Mouse (Mus musculus) urinary bladder, postnatal 10 days (tissue): ENCODE data around the gene Arrdc2.

ENCODE experiments used
- DNase-seq: peaks from one replicate; pipeline ENCODE4 v3.0.0; 2022; ENCODE audit warnings: low spot score

The Arrdc2 gene

DNA sequence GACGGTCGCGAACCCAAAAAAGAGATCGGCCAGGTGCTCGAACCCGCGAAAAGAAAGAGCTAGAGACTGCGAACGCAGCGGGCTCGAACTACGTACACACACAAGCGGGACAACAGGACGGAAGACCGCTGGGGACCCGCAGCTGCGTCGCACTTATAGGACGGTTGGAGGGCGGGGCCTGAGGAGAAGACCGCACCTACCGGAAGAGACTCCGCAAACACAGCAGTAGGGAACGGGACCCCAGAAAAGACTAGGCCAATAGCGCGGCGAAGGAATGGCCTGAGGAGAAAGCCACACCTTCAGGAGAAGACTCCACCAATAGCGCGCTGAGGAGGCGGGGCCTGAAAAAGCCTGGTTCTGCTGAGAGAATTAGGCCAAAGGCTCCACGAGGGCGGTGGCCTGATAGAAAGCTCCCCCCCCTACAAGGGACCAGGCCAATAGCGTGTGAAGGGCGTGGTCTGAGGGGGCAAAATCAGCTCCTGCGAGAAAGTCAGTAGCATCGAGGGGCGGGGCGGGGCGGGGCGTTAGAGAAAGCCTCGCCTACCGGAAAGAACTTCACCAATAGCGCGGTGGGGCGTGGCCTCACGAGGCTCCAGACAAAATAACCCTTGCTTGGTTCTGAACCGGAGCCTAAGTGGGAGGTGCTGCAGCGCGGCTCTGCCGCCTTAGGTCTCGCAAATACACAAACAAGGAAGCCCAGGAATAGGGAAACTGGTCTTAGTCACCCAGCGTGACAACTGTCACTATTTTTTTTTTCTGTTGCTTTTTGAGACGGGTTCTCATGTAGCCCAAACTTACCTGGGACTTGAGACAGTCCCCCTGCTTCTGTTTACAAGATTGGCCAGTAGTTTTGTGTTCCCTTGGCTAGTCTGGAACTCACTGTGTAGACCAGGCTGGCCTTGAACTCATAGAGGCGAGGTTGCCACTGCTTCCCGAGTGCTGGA lies at the start of gene Arrdc2:
Gene Arrdc2, minus strand, starts transcription at position 313 of the 944 bp plus-strand sequence.
- DNase-seq, result peak; percentile 96

DNA sequence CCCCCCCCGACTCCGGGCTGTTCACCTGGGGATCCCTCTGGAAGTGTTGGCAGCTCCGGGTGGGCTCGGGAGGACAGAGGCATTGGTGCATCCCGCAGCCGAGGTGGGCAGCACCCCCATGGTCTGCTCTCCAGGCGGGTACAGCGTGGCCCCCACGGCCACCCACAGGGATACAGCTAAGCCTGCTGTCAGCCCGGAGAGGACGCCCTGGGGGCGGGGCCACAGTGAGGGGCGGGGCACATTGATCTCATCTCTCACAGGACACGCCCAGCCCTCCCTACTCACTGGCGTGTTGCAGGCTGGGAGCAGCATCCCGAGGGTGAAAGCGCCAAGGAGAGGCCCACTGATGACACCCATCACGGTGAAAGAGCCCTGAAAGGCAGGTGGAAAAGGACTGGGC lies 48.1 kb upstream of the Arrdc2 start:
- no peak for DNase-seq

DNA sequence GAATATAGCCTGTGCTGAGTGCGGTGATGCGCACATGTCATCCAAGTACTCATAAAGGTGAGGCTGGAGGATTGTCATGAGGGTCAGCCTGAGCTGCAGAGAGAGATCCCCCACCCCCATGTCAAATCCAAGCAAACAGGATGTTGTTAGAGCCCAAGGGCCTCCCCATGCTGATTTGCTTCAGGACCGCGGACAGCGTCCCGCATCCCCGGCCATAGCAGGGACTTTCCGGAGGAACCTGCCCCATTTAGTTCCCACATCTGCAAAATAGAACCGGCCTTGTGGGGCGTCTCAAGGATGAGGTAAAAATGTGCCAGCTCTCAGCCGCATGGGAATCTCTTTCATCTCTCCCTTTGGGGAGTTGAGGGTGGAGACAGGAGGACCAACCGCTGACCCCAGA lies 46.1 kb upstream of the Arrdc2 start:
- no peak for DNase-seq

DNA sequence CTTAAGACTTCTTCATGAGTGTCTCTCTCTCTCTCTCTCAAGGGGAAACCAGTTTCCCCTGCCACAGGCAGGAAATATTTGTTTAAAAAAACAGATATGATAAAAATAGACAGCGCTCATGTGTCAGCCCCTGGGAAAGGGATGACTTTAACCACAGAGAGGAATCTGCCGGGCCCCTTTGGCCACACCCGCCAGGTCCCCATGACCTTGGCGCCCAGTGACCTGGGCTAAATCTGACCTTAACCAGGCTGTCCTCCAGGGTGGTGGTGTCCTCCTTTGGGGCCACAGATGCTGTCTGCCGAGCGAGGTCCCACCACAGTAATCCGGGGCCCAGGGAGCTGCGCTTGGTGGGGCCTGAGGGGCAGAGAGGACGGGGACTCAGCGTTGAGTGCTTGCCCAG lies 45.2 kb upstream of the Arrdc2 start:
- no peak for DNase-seq

DNA sequence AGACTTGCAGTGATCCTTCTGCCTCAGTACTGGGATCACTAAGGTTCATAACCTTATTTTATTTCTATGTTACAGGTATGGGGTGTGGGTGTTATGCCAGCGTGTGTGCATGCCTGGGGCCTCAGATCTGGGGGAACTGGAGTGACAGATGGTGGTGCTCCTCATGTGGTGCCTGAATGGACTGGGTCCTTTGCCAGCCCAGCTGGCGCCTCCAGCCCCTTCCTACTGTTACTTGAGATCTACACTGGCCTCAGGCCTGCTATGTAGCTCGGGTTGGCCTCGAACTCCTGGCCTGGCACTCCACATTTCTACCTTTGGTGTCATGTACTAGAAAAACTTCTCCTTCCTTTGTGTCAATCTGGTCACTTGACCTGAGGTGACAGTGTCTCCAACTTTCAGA lies 44.7 kb upstream of the Arrdc2 start:
- no peak for DNase-seq

DNA sequence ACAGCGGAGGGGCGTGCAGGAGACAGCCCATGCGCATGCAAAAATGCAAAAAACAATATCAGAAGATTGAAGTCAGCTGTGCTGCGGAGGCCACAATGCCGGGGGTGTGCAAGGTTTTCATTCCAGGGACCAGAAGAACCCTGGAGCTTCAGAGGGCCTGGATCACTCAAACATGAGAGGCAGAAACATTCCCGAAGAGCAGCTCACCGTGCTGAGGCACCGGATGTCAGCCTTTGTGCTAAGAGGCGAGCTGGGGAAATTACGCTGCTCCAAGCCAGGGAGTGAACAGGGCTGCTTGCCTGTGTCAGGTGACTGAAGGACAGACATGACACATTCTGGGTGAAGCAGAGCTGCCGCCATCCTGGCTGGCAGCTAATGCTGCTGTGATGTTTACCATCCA lies 41.0 kb upstream of the Arrdc2 start:
- DNase-seq, result no peak

DNA sequence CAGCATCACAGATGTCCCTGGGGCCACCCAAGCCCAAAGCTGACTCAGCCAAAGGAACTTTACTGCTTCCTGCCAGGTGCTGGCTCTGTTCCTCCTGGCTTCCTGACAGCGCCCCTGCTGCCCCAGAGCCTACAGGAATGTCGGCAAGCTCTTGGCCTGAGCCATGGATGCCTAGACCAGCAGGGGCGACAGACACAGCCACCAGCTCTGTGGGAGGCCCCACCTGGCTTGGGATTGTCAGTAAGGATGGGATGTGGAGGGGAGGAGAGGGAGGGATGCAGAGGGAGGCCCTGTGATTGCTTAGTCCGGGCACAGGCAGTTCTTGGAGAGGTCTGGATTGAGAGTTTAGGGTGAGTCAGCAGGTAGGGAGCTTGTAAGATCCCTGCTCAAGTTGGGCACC lies 40.6 kb upstream of the Arrdc2 start:
- DNase-seq, result peak; percentile 8

DNA sequence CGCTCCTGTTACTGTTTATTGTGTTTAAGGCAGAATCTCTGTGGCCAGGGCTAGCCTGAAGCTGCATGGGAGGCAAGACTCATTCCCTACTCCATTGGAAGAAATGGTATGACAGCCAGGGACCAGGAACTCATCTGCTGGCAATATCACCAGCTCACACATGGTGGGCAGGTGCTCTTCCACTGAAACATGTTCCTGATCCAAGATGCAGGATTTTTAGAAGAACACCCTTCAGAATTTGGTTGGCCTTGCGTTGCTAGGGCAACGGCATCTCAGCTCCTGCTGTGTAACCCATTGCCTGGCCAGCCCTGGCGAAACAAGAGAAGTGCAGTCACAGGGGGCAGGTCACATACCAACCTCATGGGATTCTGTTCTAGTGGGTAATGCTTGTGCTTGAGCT lies 40.0 kb upstream of the Arrdc2 start:
- no peak for DNase-seq

DNA sequence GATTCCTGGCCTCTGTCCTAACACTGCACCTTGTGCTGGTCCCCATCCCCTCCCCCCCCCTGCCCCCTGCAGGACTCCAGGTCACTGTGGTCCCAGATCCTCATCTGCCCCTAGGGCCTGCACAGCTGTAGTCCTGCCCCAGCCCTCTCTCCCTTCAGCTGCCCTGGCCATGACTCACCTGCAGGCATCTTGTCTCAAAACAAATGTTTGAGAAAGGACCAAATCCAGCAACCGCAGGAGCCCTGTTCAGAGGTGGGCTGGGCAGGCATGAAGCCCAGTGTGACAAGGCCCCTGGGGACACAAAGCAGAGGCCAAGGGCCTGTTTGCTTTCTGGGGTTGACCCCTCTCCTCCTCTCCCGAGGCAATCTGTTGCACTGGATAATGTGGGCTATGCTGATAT lies 38.7 kb upstream of the Arrdc2 start:
- no peak for DNase-seq

DNA sequence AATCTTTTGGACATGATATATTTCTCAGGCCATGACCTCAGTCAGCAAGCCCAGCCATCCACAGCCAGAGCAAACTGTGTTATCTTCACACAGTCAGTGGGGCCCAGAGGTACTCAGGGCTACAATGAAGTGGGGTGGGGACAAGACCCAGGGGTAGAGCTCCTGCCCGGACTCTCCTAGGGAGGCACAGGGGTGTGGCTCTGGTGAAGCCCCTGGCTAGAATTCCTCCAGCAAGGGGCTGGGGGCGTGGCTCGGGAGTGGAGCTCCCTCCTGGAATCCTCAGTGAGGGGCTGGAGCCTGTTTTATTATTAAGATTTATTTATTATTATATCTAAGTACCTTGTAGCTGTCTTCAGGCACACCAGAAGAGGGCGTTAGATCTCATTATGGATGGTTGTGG lies 36.9 kb upstream of the Arrdc2 start:
- no peak for DNase-seq

DNA sequence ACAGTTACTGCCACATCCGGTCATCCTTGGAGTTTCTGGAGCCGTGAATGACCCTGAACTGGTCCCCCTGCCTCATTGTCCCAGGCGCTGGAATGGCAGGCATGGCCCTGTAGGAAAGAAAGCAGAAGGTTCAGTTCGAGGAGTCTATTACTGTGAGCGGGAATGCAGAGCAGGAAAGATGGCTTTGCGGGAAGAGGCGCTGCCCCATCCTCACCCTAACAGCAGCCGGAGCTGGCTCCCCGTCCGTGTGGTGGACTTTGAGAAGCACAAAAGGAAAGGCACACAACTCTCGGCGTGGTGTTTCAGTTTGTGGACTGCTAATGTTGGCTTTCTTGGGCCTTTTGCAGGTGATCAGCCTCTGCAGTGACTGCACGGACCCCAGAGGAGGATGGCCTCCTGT lies 34.9 kb upstream of the Arrdc2 start:
- DNase-seq, result no peak

DNA sequence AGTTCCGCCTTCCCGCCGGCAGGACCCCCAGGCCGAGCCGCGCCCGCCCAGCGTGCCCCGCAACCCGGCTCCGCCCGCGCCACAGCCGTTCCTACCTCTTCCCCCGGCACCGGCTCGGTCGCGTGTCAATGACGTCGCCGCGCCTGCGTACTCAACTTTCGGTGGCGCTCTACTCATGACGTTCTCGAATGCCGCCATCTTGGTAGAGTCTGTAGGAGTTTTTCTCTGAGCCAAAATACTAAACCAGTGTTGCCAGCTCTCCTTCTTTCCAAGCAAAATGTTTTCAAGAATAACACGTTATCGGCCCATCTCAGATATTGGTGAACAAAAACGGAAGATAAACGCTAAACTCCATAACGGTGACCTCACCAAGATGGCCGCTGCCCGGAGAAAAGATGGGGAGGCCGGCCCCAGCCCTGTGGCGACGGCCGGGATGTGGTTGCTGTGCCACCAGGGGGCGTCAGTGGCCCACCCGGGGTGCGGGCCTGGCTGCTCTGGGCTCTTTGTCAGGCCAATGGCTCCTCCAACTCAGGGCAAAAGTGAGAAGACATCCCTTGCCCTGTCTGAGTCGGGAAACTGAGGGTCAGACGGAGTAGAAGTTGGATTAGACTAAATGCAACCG lies 34.0 kb upstream of the Arrdc2 start, which contains the start of gene Ccdc124:
Gene Ccdc124, minus strand, starts transcription at position 572 of the 622 bp plus-strand sequence.
- peak; percentile 87 for DNase-seq

DNA sequence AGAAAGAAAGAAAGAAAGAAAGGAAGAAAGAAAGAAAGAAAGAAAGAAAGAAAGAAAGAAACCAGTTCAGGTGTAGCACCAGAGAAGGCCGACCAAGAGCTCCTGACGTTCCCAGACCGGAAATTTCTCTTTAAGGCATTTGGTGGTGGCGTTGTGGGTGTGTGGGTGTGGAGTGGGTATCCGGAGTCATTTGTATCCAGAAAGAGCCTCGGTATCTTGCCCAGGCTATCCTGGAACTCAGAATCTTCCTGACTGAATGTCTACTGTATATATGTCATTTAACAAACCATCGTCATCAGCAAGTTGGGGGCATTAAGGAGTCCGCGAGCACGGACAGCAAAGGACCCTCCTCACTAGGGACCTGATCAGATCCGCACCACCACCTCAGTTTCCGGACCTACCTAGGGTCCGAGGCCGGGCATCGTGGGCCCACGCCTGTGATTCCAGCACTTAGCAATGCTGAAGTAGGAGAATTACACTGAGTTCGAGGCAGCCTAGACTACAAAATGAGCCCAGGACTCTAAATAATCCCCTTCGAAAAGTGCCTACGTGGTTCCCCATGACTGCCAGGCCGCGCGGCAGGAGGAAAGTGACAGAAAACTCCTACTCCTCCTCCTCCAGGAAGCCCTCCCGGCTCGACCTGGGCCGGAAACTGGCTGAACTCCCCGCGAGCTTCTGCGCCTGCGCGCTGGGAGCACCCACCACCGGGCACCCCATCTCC lies 33.3 kb upstream of the Arrdc2 start:
- DNase-seq, result no peak

DNA sequence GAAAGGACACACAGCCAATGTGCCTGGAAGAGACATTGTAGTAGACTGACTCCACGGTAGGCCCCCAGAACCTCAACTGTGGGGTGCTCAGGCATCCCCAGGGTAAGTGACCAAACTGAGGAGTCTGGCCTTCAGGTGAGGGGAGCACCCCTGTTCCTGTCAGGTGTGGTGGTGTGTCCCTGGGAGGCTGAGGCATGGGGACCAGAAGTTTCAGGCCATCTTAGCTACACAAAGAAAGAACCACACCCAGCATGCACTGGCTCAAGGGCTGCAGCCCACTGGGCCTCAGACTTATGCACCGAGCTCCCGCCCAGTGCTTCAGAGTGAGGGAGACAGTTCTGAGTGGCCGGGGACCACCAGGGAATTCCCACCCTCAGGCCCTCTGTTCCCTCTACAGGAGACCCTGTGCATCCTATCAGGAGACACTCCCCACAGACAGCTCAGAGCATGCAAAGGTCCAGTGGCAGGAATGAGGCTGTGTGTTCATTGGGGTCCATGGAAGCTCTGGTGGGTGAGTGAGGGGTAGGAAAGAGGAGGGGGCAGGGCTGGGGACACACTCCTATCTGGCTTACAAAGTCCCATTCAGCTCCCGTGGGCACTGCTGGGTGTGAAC lies 31.8 kb upstream of the Arrdc2 start:
- DNase-seq, result no peak

DNA sequence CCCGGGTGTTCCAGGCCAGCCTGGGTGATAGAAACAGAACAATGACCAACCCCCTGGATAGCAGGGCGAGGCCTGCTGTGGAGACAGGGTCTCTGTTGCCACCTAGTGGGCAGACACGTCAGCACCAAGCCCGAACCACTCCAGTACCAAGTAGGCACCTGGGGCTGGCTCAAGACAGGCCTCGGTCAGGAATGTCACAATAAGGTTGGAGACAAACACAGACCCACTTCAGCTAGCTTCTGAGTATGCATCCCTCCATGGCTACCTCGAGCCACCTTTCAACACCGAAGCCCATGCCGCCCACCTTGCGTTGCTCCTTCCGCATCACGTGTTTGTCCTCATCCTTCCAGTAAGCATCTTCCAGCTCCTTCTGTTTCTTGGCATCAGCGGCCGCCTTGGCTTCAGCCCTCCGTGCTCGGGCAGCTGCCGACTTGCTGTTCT lies 30.1 kb upstream of the Arrdc2 start:
- DNase-seq, result no peak

DNA sequence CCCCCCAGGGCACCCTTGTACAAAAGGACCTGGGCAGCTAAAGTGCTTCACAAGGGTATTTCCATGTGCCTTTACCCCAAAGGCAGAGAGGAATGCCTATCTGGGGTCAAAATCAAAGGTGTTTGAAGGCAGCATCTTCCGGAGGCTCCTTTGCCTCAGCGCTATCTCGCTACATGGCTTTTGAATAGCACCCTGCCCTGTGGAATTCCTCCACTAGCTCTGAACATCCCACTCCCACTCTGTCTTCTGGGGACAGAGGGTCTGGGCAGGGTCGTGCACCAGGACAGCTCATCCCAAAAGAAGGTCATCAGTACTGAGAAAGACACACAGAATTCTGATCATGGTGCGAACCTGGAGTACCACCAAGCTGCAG lies 29.7 kb upstream of the Arrdc2 start:
- DNase-seq, result no peak

DNA sequence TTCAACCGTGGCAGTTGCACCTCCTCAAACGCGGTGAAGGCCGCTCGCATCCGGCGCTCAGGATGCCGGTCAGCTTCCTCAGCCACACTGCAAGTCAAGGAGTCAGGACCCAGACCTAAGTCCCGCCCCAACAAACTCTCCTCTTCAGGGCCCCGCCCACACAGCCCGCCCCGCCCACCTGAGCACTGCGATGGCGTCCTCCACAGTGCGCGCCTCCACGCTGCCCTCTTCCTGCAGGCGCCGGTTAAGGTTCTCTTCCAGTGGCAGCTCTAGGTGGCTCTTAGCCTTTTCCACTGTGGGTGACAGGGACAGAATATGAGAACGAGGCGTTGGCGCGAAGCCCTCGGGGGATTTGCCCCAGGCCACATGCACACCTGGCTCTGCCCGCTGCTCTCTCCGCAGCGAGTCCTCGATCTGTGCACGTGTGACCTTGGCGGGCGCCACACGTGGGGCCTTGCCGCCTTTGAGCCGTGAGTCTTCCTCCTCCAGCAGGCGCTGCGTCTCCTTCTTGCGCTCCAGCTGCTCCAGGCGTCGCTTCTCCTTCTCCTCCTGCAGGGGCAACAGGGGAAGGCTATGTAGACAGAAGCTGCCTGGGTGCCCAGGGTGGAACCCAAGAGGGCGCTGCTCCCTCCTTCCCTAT lies 29.2 kb upstream of the Arrdc2 start:
- no peak for DNase-seq

DNA sequence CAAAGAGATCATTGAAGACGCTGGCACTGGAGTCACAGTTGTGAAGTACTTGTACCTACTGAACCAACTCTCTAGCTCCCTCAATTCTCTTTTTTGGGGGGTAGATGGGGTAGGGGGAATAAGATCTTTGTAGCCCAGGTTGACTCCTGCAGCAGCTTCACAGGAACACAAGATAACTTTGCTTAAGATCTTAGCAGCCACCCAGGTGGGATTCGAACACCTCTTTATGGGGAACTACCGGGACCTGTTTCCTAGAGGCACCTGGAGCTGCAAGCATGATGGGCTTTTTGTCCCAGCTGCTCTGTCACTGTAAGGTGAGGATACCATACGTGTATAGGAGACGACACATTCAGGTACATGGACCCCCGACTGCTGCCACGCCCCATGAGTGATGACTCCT lies 27.0 kb upstream of the Arrdc2 start:
- DNase-seq, result no peak

DNA sequence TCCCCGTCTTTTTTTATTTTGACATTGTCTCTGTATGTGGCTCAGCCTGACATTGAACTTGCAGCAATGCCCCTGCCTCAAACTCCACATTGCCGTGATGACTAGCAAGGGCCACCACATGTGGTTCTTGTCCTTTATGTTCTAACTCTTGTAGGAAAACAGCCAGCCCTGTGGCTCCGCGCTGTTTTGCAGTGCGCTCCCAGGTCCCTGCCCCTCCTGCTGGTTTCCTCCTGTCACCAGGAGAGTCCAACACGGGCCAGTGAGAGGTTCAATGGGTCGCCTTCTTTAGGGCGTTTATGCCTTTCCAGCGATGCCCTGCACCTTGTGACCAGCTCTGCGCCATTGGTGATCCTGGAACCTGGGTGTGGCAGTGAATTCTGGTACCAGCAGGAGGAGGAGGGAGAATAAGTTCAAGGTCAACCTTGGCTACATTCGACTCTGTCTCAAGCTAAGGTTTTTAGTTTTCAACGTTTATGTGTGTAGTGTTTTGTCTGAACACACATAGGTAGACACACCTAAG lies 26.5 kb upstream of the Arrdc2 start:
- no peak for DNase-seq

DNA sequence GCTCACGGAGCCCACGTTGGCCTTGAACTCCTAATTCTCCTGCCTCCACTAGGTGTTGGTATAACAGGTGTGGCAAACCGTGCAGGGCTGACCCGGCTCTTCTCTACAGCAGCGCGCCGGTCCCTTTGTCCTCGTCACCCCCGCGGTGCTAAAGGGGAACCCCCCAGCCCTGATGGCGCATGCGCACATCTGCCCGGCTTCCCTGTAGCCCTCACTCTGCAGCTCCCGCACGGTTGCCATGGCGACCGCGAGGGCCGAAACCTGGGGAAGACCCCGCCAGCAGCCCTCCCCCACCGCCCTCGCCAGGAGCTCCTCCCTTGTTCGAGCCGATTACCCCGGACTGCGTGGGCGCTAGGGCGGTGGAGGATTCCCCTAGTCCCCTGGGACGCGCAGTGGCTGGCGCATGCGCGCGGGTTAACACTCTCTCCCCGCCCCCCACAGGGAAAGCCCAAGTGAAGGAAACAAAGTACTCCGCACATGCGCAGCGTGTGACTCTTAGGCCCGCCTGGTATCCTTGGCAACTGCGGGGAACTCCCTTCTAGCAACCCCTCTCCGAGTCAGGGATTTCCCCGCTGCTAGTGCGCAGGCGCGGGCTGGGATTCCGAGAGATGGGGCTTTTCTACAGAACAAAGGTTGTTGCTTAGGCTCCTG lies 26.0 kb upstream of the Arrdc2 start:
- DNase-seq, result peak; percentile 95

DNA sequence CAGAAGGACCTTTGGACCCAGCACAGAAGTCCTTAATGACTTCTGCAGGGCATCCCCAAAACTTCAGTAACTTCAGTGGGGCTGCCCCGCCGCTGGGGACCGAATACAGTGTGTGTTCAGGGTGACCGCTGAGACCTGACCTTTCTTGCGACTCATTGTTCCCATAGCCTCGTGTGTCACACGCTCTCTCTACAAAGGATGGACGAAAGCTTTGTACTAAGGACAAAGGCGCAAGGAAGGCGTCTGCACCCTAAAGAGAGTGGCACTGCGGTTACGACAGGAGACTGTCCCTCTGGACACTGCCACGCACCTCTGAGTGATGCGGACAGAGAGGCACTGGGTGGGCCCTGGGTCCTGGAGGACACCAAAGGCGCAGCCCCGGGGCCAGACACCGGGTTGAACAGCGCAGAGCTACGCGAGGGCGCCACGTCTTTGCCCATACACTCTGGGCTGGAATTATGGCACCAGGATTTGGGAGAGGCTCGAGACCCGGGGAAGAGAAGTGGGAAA lies 25.2 kb upstream of the Arrdc2 start:
- no peak for DNase-seq
